25 mouse cellular contexts compared by ENCODE assay signal in the genomic region with DNA sequence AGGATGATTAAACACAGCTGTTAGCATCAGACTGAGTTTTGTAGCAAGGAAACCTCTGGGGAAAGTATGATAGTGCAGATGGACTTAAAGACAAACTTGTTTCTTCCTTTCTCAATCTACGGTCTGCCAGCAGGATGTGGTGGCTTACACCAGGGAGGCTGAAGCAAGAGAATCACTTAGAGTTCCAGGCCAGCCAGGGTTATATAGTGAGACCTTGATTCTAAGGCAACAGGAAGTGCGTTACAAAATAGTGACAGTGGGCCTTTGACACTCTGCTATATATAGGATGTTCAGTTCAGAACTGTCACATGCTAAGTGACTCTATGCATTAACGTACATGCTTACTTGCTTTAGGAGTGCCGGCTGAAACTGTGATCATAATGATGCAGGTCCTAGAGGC. TPM values are rescaled to one million over a fixed set of nuclear protein-coding genes. Genes with fewer than 3 reads are reported as not detected.
DNase-seq lines count a peak whose midpoint lies in the region; ATAC-seq lines count a peak whose summit lies in the region.
"Had no signal": no experiment of that assay in that cellular context is flagged by ENCODE, and none has a peak within 500 bp of the region (broad histone marks: within the 10 kb centered on the region; RNA-seq: fewer than 3 reads in every experiment).

No protein-coding gene starts in this region.

- H3K4me1 ChIP-seq in midbrain, embryonic 11.5 days (ENCODE audit: control insufficient read depth, insufficient read depth, low read length), result peaks cover 15% of the 10 kb centered on the region
- peaks cover 23% of the 10 kb centered on the region for H3K4me1 ChIP-seq in midbrain, embryonic 15.5 days
- H3K4me1 ChIP-seq in heart, embryonic 11.5 days (ENCODE audit: control insufficient read depth, insufficient read depth, low read length), result peaks cover 16% of the 10 kb centered on the region

- H3K27me3 ChIP-seq in midbrain, embryonic 11.5 days (ENCODE audit: control insufficient read depth, insufficient read depth, low read length), result no peaks in the 10 kb centered on the region
- H3K27me3 ChIP-seq in midbrain, embryonic 15.5 days (replicated peaks), result no peaks in the 10 kb centered on the region
- H3K27me3 ChIP-seq in heart, embryonic 11.5 days (ENCODE audit: control insufficient read depth, insufficient read depth, low read length), result no peaks in the 10 kb centered on the region
- H3K27me3 ChIP-seq: hindbrain, embryonic 15.5 days; kidney, embryonic 15.5 days; limb, embryonic 13.5 days; stomach, embryonic 15.5 days had no signal

- no peak overlapping the region for H3K9ac ChIP-seq in midbrain, embryonic 11.5 days (ENCODE audit: low read length)
- no peak overlapping the region for H3K9ac ChIP-seq in midbrain, embryonic 15.5 days
- H3K9ac ChIP-seq in heart, embryonic 11.5 days (ENCODE audit: low read depth, low read length), result no peak overlapping the region
- H3K9ac ChIP-seq: hindbrain, embryonic 15.5 days; kidney, embryonic 15.5 days; limb, embryonic 13.5 days; liver, embryonic 14.5 days; stomach, embryonic 15.5 days had no signal

- 95% methylated on average over 4 of the region's 4 CpGs for WGBS in midbrain, embryonic 11.5 days
- WGBS in midbrain, embryonic 15.5 days, result 91% methylated on average over 4 of the region's 4 CpGs
- WGBS in heart, embryonic 11.5 days (ENCODE audit: insufficient replicate concordance), result 86% methylated on average over 4 of the region's 4 CpGs

- peaks cover 22% of the 10 kb centered on the region for H3K36me3 ChIP-seq in midbrain, embryonic 11.5 days (ENCODE audit: control insufficient read depth, insufficient read depth, low read length)
- peaks cover 28% of the 10 kb centered on the region for H3K36me3 ChIP-seq in midbrain, embryonic 15.5 days (replicated peaks)
- H3K36me3 ChIP-seq in heart, embryonic 11.5 days (ENCODE audit: control insufficient read depth, insufficient read depth, low read length), result peaks cover 29% of the 10 kb centered on the region

- H3K27ac ChIP-seq in midbrain, embryonic 11.5 days (ENCODE audit: low read depth, low read length), result no peak overlapping the region
- H3K27ac ChIP-seq in midbrain, embryonic 15.5 days, result no peak overlapping the region
- no peak overlapping the region for H3K27ac ChIP-seq in heart, embryonic 11.5 days (ENCODE audit: low read depth, low read length)
- H3K27ac ChIP-seq: embryonic facial prominence, embryonic 10.5 days; forebrain, embryonic 10.5 days; gastrocnemius, adult 2 months; hindbrain, embryonic 15.5 days; kidney, embryonic 15.5 days; limb, embryonic 13.5 days; liver, embryonic 14.5 days; stomach, embryonic 15.5 days had no signal

- H3K4me2 ChIP-seq in midbrain, embryonic 11.5 days, result no peak overlapping the region
- H3K4me2 ChIP-seq in midbrain, embryonic 15.5 days, result no peak overlapping the region
- H3K4me2 ChIP-seq in heart, embryonic 11.5 days, result no peak overlapping the region
- H3K4me2 ChIP-seq: hindbrain, embryonic 15.5 days; kidney, embryonic 15.5 days; limb, embryonic 13.5 days; stomach, embryonic 15.5 days had no signal

- peak; percentile 68 for DNase-seq in midbrain, embryonic 11.5 days (ENCODE audit: low spot score, missing footprints)
- peak; percentile 20 for DNase-seq in induced T-regulatory cell, adult 2 months (ENCODE audit: low read depth)
- DNase-seq in kidney, adult 18-20 months, result no peak
- DNase-seq in right cerebral cortex, postnatal 10 days (ENCODE audit: low spot score in 2 of 2), result no peak
- DNase-seq: adrenal gland, adult 8-10 months; B cell, adult 2 months; cerebellum, adult 8-10 months; gastrocnemius, adult 2 months; kidney, postnatal 4 days; layer of hippocampus, adult 9-11 months; right cerebral cortex, postnatal 4 days; thymus, postnatal 25 days had no signal

- ATAC-seq in midbrain, embryonic 11.5 days (ENCODE audit: low FRiP score), result no peak
- no peak for ATAC-seq in midbrain, embryonic 15.5 days (replicated peaks)
- peak; percentile 48 for ATAC-seq in monocyte, adult 5-6 weeks (replicated peaks; ENCODE audit: insufficient number of reproducible peaks, low FRiP score, low TSS enrichment, poor library complexity, severe bottlenecking)
- no peak for ATAC-seq in heart, embryonic 11.5 days (replicated peaks; ENCODE audit: insufficient number of reproducible peaks, low FRiP score, low TSS enrichment)
- ATAC-seq: activated CD4-positive, CD25-positive, alpha-beta regulatory T cell, adult 4 months; intestine, postnatal 0 days; midbrain, embryonic 16.5 days had no signal

- H3K9me3 ChIP-seq in midbrain, embryonic 11.5 days (ENCODE audit: control insufficient read depth, low read length), result no peaks in the 10 kb centered on the region
- no peaks in the 10 kb centered on the region for H3K9me3 ChIP-seq in midbrain, embryonic 15.5 days
- no peaks in the 10 kb centered on the region for H3K9me3 ChIP-seq in heart, embryonic 11.5 days (replicated peaks; ENCODE audit: control insufficient read depth, low read length)
- H3K9me3 ChIP-seq: embryonic facial prominence, embryonic 10.5 days; forebrain, embryonic 10.5 days; hindbrain, embryonic 15.5 days; kidney, embryonic 15.5 days; limb, embryonic 13.5 days; stomach, embryonic 15.5 days had no signal

- H3K4me3 ChIP-seq in midbrain, embryonic 11.5 days (ENCODE audit: low read depth, low read length), result no peak overlapping the region
- no peak overlapping the region for H3K4me3 ChIP-seq in midbrain, embryonic 15.5 days
- H3K4me3 ChIP-seq in heart, embryonic 11.5 days (ENCODE audit: low read depth, low read length), result no peak overlapping the region
- H3K4me3 ChIP-seq: embryonic facial prominence, embryonic 10.5 days; forebrain, embryonic 10.5 days; gastrocnemius, adult 2 months; hindbrain, embryonic 15.5 days; kidney, embryonic 15.5 days; limb, embryonic 13.5 days; stomach, embryonic 15.5 days had no signal

RNA-seq across cellular contexts. Expression of a gene that starts 5.1 kb away (rescaled TPM):
- 730 and 785 TPM in 2 replicates for polyA plus RNA-seq in midbrain, embryonic 11.5 days (2014; fragmentation: Nextera tagmentation; extraction: Ambion mirVana)
- polyA plus RNA-seq in midbrain, embryonic 15.5 days (2015; fragmentation: Nextera tagmentation; extraction: Ambion mirVana), result 484 and 515 TPM in 2 replicates
- total RNA-seq in monocyte, adult 5-6 weeks (2017), result 117 to 136 TPM (median 120 TPM) in 3 replicates
- 1,127 and 1,144 TPM in 2 replicates for polyA plus RNA-seq in heart, embryonic 11.5 days (2014; fragmentation: Nextera tagmentation; extraction: Ambion mirVana)

RNA-seq across cellular contexts. Expression of a gene that starts 16.4 kb away (rescaled TPM):
- polyA plus RNA-seq in midbrain, embryonic 11.5 days (2014; fragmentation: Nextera tagmentation; extraction: Ambion mirVana), result 75.0 and 82.1 TPM in 2 replicates
- 53.1 and 61.1 TPM in 2 replicates for polyA plus RNA-seq in midbrain, embryonic 15.5 days (2015; fragmentation: Nextera tagmentation; extraction: Ambion mirVana)
- 28.8 to 32.4 TPM (median 31.4 TPM) in 3 replicates for total RNA-seq in monocyte, adult 5-6 weeks (2017)
- polyA plus RNA-seq in heart, embryonic 11.5 days (2014; fragmentation: Nextera tagmentation; extraction: Ambion mirVana), result 50.6 and 54.8 TPM in 2 replicates

RNA-seq across cellular contexts. Expression of a gene that starts 16.4 kb away (rescaled TPM):
- polyA plus RNA-seq in midbrain, embryonic 11.5 days (2014; fragmentation: Nextera tagmentation; extraction: Ambion mirVana), result 64.0 and 64.7 TPM in 2 replicates
- 88.0 and 91.9 TPM in 2 replicates for polyA plus RNA-seq in midbrain, embryonic 15.5 days (2015; fragmentation: Nextera tagmentation; extraction: Ambion mirVana)
- total RNA-seq in monocyte, adult 5-6 weeks (2017), result 15.5 to 26.4 TPM (median 23.1 TPM) in 3 replicates
- 49.5 and 49.6 TPM in 2 replicates for polyA plus RNA-seq in heart, embryonic 11.5 days (2014; fragmentation: Nextera tagmentation; extraction: Ambion mirVana)

RNA-seq across cellular contexts. Expression of a gene that starts 20.9 kb away (rescaled TPM):
- 13.2 and 14.7 TPM in 2 replicates for polyA plus RNA-seq in midbrain, embryonic 11.5 days (2014; fragmentation: Nextera tagmentation; extraction: Ambion mirVana)
- 16.7 and 18.5 TPM in 2 replicates for polyA plus RNA-seq in midbrain, embryonic 15.5 days (2015; fragmentation: Nextera tagmentation; extraction: Ambion mirVana)
- total RNA-seq in monocyte, adult 5-6 weeks (2017), result 5.1 to 7.7 TPM (median 7.6 TPM) in 3 replicates
- polyA plus RNA-seq in heart, embryonic 11.5 days (2014; fragmentation: Nextera tagmentation; extraction: Ambion mirVana), result 8.5 and 10.4 TPM in 2 replicates

Comparison
In these comparisons a context has a peak if more than half of its experiments do, and no peak if none do; other contexts are left out.
1. DNase-seq: peak in midbrain, embryonic 11.5 days (single experiment) and induced T-regulatory cell, adult 2 months (single experiment); none in kidney, adult 18-20 months (single experiment) and right cerebral cortex, postnatal 10 days (0 of 2).